Mouse (Mus musculus) kidney, postnatal 14 days (tissue): ENCODE measurements around the gene Hadha.

Experiments used
- DNase-seq: peaks from one replicate; pipeline ENCODE4 v3.0.0; 2022; ENCODE audit warnings: mixed read lengths

Gene Hadha

DNA sequence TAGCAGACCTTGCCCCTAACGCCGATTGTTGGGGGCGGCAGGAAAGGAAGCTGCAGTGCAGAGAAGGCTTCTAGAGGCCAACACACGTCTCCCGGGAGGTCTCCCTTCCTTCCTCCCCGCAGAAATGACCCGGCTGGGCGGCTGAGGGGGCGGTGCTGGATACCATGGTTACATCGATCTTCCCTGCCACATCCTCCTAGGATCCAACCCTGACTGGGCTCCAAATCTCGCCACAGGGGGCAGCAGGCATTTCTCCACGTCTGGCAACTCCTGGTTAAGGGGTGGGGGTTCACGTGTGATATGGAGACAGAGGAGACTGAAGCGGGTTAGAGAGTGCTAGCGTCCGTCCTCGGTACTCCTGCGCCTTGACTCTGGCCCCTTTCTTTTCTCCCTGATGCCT is 43.8 kb downstream of the Hadha start:
- peak; percentile 50 for DNase-seq

- no peak for DNase-seq
These were observed 44.4 kb downstream of the Hadha start for GRCm38 (mm10) chr5:30110371-30111060.

- no peak for DNase-seq
These were observed 45.1 kb downstream of the Hadha start for GRCm38 (mm10) chr5:30109899-30110298.

DNA sequence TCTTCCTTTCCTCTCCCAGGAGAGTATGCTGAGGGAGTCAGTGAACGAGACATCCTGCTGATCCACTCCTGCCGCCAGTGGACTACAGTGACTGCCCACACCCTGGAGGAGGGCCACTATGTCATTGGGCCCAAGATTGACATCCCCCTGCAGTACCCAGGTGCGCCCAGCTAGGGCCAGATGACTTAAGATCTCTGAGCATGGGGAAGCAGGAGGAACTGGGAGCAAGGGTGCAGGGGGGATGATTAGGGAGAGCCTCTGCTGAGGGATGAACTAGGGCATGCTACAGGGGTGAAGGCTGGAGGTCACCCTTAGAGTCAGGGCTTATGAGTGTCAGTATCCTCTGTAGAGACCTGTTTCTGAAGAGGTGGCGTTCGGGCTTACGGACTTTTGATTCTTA is 46.7 kb downstream of the Hadha start:
- DNase-seq, result no peak

- no peak for DNase-seq
These were observed 47.3 kb downstream of the Hadha start for GRCm38 (mm10) chr5:30107611-30108041.

GRCm38 (mm10) chr5:30107186-30107585 is 47.8 kb downstream of the Hadha start:
- DNase-seq, result no peak

DNA sequence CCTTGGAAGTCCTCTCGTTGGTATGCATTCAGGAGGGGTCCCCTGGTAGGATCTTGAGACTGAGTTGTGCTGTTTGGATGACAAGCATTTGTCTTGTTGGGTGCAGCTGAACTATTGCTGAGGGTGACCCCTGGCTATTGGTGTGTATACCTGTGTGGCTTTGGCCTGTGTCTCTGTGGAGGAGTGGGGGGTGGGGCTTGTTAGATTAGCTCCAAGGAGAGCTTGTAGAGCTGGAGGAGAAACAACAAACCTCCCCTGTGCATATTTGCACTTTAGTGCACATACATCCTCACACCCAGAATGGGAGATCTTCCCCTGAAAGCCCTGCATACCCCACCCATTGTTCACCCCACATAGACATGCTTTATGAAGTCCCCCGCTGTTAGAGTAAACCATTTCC is 48.2 kb downstream of the Hadha start:
- no peak for DNase-seq

- DNase-seq, result no peak
These were observed 49.2 kb downstream of the Hadha start, which contains the start of gene 3110082J24Rik for GRCm38 (mm10) chr5:30105668-30106300. Gene 3110082J24Rik (minus strand): TSS chr5:30106086.

GRCm38 (mm10) chr5:30104841-30105667 is 49.9 kb downstream of the Hadha start, which contains the start of gene Garem2:
Gene Garem2 (plus strand): TSS chr5:30105161.
- no peak for DNase-seq

DNA sequence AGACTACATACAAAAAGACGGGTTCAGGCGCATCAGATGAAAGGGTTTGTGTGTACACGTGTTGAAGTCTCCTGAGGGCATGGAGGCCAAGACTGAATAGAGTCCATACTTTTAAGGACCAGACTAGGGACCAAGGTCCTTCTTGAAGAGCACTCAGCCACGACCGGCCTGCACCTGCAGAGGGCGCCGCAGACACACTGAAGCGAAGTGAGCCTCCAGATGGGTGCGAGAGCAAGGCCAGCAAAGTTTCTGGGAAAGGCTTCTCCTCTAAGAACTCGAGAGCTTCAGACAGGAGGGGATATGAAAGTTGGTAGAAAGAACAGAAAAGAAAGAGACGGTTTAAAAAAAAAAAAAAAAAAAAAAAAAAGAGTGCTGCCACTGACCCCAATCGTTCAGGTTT is 50.6 kb downstream of the Hadha start:
- DNase-seq, result peak; percentile 56

DNA sequence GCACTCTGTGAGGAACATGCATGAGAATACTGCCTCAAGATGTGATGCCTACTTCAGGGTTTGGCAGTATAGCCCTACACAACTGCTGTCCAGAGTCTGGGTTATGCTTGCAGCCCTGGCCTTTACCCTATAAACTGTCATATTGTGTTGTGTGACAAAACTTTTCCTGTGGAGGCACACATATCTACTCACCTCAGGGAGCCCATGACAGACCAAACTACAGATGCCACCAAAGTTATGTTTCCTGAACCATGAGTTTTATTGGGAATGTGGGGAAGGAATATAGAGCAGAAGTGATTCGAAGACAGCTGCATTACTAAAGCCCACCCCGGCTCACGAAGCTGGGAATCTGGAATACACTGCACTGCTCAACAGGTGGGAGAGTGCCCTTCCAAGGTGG is 51.6 kb downstream of the Hadha start:
- DNase-seq, result no peak

DNA sequence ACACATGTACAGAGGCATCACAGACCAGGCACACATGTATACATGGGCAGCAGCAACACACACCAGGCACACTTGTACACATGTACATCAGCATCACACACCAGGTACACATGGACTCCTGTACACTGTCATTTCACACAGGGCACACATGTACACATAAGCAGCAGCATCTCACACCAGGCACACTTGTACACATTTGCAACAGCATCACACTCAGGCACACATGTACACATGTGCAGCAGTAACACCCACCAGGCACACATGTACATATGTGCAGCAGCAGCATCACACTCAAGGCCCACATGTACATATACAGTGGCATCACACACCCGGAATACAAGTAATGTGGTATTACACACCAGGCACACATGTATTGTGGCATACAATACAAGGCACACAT is 56.7 kb downstream of the Hadha start:
- no peak for DNase-seq

- DNase-seq, result no peak
These were observed 59.2 kb downstream of the Hadha start for GRCm38 (mm10) chr5:30095731-30096130.

- no peak for DNase-seq
These were observed 60.6 kb downstream of the Hadha start for GRCm38 (mm10) chr5:30094399-30094798.

GRCm38 (mm10) chr5:30092701-30093100 is 62.3 kb downstream of the Hadha start:
- no peak for DNase-seq

DNA sequence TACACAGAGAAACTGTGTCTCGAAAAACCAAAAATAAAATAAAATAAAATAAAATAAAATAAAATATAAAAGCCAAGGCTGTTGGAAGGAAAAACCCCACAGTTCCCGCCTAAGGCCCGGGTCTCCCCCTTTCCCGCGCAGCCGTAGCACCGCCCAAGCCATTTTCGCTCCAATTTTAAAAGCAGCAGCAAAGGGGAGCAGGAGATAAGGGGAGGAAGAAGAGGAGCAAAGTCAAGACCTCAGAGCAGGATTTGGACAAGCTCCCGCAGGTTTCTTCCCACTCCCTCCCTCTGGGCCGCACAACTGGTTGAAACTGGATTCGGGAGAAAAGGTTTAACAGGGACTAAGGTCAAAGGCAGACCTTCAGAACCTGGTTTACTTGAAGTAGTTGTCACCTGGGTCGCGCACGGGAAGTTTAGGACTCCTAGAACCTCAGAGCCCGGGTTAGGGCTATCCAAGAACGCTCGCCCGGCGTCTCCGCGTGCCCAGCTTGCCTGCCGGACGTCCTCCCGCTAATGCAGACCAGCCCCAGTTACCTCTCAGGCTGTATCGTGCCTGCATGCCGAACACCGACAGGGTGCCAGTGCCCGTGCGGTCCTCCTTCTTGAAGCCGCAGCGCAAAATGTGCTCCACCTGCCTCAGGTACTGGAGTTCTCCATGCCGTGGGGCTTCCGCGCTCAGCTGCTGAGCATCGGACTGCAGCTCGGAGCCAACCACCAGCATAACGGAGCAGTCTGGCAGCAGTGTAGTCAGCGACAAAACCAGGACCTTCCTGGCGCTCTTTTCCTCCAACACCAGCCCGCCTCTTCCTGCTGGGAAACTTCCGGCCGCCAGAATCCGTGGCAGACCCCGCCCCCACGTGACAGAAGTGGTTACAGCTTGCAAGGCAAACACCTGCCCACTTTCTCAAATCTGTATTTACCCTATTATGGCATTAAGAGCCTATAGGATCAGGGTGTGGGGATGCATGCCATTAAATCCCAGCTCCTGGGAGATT is 81.8 kb downstream of the Hadha start, which contains the start of gene Tyms:
TSS of gene Tyms (minus strand) at position 793 of the 997 bp plus-strand sequence.
- DNase-seq, result peak; percentile 87

DNA sequence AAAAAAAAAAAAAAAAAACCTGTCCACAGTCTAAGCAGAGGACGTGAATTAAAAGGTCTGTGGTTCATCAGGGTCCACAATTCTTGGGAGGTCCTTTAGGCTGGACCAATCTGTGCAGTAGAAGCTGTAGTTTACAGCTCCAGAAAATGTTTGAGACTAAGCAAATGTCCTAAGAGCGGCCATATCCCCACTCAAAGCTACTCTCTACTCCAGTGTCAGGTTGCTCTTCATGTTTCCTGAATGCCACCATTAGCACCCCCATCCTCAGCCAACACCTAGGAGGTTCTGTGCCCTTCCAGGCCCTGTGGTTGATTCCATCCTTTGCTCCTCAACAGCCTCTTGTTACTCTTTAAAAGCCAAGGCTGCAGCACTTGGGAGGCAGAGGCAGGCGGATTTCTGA is 82.6 kb downstream of the Hadha start:
- no peak for DNase-seq

DNA sequence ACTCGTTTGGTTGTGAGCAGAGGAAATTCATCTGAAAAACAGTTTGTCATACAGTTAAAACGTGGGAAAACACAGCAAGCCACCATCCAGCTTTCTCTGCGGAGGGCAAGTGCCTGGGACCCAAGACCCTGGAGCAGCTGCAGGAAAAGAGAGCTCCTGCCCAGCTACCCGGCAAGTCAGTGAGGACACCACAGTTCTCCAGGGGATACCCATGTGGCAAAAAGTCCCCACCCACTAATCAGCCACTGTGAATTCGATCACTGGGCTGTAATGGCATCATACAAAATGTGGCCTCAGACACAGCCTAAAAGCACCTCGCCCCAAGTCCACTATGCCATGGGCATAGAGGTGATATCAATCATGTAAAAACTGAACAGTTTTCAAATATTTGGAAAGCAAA is 83.3 kb downstream of the Hadha start:
- no peak for DNase-seq
